Mouse (Mus musculus) gastrocnemius, adult 2 months (tissue): ENCODE measurements at regions not wholly inside any gene's neighbourhood (a gene's known extent, or its start where the extent isn't known, plus 50 kb on each side); places are given as distances from the start of the nearest gene placed in this dataset.

Experiments
- DNase-seq: peaks from one replicate; pipeline ENCODE4 v3.0.0; 2022
- H3K27ac ChIP-seq: fragments of 200-600 bp; 2 replicates; pipeline ENCODE4 v1.8.1; 2022; ENCODE audit warnings: mild to moderate bottlenecking
- H3K4me3 ChIP-seq: fragments of 200-600 bp; 2 replicates; pipeline ENCODE4 v1.8.1; 2022; ENCODE audit warnings: mild to moderate bottlenecking, moderate library complexity
- CTCF ChIP-seq: fragments of 200-600 bp; IDR thresholded peaks from 2 replicates; pipeline ENCODE4 v1.8.1; 2022; ENCODE audit warnings: antibody characterized with exemption, mild to moderate bottlenecking, moderate library complexity
- intact Hi-C: fragments of 180-260 bp; cut with DNase I; formaldehyde crosslinking; loops from one replicate; pipeline ENCODE4 v1.15.1; 2025

- DNase-seq: no peak
- Histone ChIP-seq H3K4me3 (no peak overlapping the region), H3K27ac (no peak overlapping the region)
- intact Hi-C loops: no loop called here
- TF ChIP-seq CTCF: no peak
Measured at GRCm38 (mm10) chr2:61022411-61022810, 59.4 kb upstream of the Rbms1 start.

- no peak for DNase-seq
- no peak overlapping the region for H3K4me3 ChIP-seq
- intact Hi-C loops: no loop called here
- no peak overlapping the region for H3K27ac ChIP-seq
- TF ChIP-seq CTCF: no peak
Measured at GRCm38 (mm10) chr2:61020791-61021190, 57.8 kb upstream of the Rbms1 start.

DNA sequence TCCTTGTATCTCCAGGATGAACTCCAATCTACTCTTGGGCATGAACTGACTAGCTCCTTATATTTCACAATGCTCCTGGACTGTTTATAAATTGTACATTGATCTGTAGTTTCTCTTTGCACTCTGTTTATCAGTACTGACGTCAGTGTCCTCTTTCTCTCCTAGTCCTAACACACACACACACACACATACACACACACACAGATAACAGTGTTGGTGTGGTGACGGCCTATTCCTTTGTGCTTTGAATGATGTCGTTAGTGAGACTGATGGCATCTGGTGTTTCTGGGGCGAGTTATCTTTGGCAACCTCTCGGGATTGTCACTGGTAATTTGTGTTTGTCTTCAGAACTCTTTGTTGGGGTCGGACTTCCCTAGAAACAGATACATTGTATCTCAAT, 50.0 kb upstream of the Rbms1 start:
- no peak for DNase-seq
- TF ChIP-seq CTCF: no peak
- Histone ChIP-seq H3K4me3 (no peak overlapping the region), H3K27ac (no peak overlapping the region)
- intact Hi-C loops: no loop called here
